Mouse (Mus musculus): Measurements from ENCODE around the gene Myom3.

Gene Myom3

DNA sequence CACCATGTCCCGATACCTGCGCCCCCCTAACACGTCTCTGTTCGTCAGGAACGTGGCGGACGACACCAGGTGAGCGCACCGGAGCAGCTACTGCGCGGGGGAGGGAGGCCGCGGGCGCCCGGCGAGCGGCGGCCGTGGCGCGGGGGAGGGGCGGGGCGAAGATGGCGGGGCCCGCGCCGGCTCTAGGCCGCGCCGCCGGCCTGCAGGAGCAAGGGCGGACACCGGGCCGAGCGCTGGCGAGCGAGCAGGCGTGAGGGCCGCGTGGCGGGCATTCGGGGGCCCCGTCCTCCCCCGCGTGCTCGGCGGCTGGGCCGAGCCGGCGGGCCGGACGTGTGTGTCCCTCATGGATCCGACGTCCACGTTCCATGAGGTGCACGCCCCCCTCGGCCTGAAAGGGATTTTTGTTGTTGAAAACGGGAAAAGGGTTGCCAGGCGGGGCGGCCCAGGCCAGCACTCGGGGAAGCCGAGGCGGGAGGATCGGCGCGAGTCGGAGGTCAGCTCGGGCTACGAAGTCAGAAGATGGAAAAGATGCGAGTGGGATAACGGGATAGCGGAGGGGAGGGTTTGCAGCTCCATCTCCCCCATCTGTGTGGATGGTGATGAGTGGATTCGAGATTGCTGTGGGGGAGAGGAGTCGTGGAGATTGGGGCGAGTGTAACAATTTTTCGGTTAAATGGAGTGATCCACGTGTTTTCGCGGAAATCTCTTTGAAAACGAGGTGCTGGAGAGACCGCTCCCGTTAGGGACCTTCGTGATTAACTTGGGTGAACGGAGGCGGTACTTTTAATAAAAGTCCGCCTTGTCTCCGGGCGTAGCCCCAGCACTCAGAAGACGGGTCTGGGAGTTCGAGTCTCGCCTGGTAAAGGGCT lies 96.9 kb downstream of the Myom3 start:
- peak; percentile 45 to 50 for DNase-seq

DNA sequence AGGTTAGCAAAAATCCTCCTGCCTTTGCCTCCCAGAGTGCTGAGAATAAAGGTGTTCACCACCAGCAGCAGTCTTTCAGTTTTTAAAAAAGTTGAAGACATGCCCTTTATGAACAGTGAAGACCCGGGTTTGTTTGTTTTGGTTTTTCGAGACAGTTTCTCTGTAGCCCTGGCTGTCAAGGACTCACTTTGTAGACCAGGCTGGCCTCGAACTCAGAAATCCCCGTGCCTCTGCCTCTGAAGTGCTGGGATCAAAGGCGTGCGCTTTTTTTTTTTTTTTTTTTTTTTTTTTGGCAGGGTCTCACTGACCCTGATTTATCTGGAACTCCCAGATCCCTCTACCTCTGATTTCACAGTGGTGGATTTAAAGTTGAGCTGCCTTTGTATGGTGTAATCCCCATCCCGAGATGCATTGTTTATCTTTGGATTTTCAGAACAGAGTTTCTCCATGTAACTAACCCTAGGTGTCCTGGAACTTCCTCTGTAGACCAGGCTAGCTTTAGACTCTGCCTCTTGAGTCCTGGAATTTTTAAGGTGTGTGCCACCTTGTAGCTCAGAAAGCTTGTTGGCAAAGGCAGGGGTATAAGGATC lies 98.2 kb downstream of the Myom3 start:
- DNase-seq, result no peak
